In the genomic region with DNA sequence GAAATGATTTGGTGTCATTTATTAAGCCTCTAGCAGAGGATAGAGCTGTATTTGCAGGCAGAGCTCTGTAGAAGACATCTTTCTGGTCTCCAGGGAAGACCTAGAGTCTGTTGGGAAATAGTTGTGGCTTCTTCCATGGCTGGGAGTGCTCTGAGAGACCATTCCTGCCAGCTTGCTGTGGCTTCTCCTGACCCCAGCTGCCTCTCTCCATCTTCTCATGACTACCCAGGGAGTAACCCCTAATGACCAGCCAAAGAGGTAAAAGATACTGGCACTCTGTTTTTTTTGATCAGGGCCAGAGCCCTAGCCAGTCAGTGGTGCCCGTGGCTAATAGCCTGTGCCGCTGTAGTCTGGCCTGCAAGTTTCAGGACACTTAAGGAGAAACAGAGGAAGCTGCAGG, we compare ENCODE assay signal across 13 mouse cellular contexts. TPM values are rescaled to one million over a fixed set of nuclear protein-coding genes. Genes with fewer than 3 reads are reported as not detected.
DNase-seq lines count a peak whose midpoint lies in the region; ATAC-seq and TF ChIP-seq lines count a peak whose summit lies in the region.
"Had no signal": no experiment of that assay in that cellular context is flagged by ENCODE, and none has a peak within 500 bp of the region (broad histone marks: within the 10 kb centered on the region; RNA-seq: fewer than 3 reads in every experiment).

No protein-coding gene starts in this region.

- H3K4me3 ChIP-seq in layer of hippocampus, adult 2 months = peak overlapping the region; percentile 96; the same call in 1 of the 2 replicates
- peak overlapping the region; percentile 26; the same call in 1 of the 2 replicates for H3K4me3 ChIP-seq in brown adipose tissue, adult 24 weeks (ENCODE audit: insufficient read depth, low read depth, low read length)
- H3K4me3 ChIP-seq in macrophage (ENCODE audit: inconsistent target) = no peak overlapping the region
- H3K4me3 ChIP-seq: liver, embryonic 13.5 days had no signal

- TF ChIP-seq CTCF in layer of hippocampus, adult 2 months (conservative IDR thresholded peaks at IDR 0.05) = no peak

- ATAC-seq in megakaryocyte progenitor cell, adult 5-6 weeks (replicated peaks; ENCODE audit: poor library complexity) = no peak

- peak overlapping the region; percentile 99 for H3K27ac ChIP-seq in layer of hippocampus, adult 2 months
- H3K27ac ChIP-seq in brown adipose tissue, adult 24 weeks (replicated peaks; ENCODE audit: low read depth, low read length) = peak overlapping the region; percentile 72
- peak overlapping the region; percentile 45 for H3K27ac ChIP-seq in macrophage
- H3K27ac ChIP-seq: liver, embryonic 13.5 days had no signal

- H3K79me2 ChIP-seq in macrophage (ENCODE audit: inconsistent target) = peaks cover 18% of the 10 kb centered on the region

- peak; percentile 15 for DNase-seq in cerebellum, adult 9-11 months
- DNase-seq in cerebellum, adult 9-10 months = no peak
- DNase-seq in layer of hippocampus, adult 2 months (ENCODE audit: low spot score in 2 of 2) = no peak
- no peak for DNase-seq in layer of hippocampus, adult 8-10 months (ENCODE audit: low spot score in 2 of 2)
- no peak for DNase-seq in kidney, postnatal 10 days
- DNase-seq: adrenal gland, postnatal 14 days; heart, postnatal 10 days; kidney, postnatal 4 days; liver, embryonic 13.5 days; midbrain, embryonic 14.5 days had no signal

- H3K4me1 ChIP-seq in brown adipose tissue, adult 24 weeks (ENCODE audit: control insufficient read depth, insufficient read depth, insufficient read length, low read length) = peaks cover 41% of the 10 kb centered on the region

- no peaks in the 10 kb centered on the region for H3K36me3 ChIP-seq in macrophage (ENCODE audit: inconsistent target)
- H3K36me3 ChIP-seq: liver, embryonic 13.5 days had no signal

- 33% methylated on average over 2 of the region's 2 CpGs for WGBS in macrophage (ENCODE audit: missing documents)

RNA-seq across cellular contexts. Expression of gene Jdp2, which starts 3.3 kb away (rescaled TPM):
- 10 to 100 TPM; 48.2 to 49.5 TPM for total RNA-seq in layer of hippocampus, adult 2 months (2021)
- 10 to 100 TPM; 41.8 to 54.1 (median 44.0) TPM for total RNA-seq in layer of hippocampus, adult 8-10 months (2022)
- polyA plus RNA-seq in brown adipose tissue, adult 24 weeks (2012; ENCODE audit: insufficient read depth, insufficient read length, missing spikeins) = 9.9 and 11.2 TPM in 2 replicates
- total RNA-seq in macrophage (2018; cell fraction: chromatin; rRNA removed) = 100 to 1,000 TPM in 11 of 26 experiments, 10 to 100 TPM in 13, 1 to 10 TPM in 2; 5.1 to 753 (median 54.6) TPM
- total RNA-seq in macrophage (2018; cell fraction: cytosol; rRNA removed) = 100 to 1,000 TPM in 5 of 26 experiments, 10 to 100 TPM in 15, 1 to 10 TPM in 6; 6.1 to 312 (median 15.1) TPM
- total RNA-seq in macrophage (2018; cell fraction: nucleus; rRNA removed) = 100 to 1,000 TPM in 9 of 26 experiments, 10 to 100 TPM in 16, 1 to 10 TPM in 1; 5.7 to 459 (median 64.5) TPM
- polyA plus RNA-seq in macrophage (2018) = 7.6 to 16.1 TPM (median 12.0 TPM) in 3 replicates
- total RNA-seq in megakaryocyte progenitor cell, adult 5-6 weeks (2015) = 12.9 and 18.0 TPM in 2 replicates
- 38.1 and 46.1 TPM in 2 replicates for total RNA-seq in megakaryocyte progenitor cell, adult 5-6 weeks (2017)

Comparison
In these comparisons a context has a peak if more than half of its experiments do, and no peak if none do; other contexts are left out.
1. H3K27ac ChIP-seq: peak in every context shown above with its lines; median percentile 99 in layer of hippocampus, adult 2 months; 72 in brown adipose tissue, adult 24 weeks; 45 in macrophage.